Mouse (Mus musculus) heart, adult 8-10 months (tissue): ENCODE measurements around the gene Atp5d. TPM values are rescaled to one million over a fixed set of nuclear protein-coding genes. Genes with fewer than 3 reads are reported as not detected.

ENCODE experiments used
- DNase-seq: peaks from one replicate; pipeline ENCODE4 v3.0.0; 2022; ENCODE audit warnings: low spot score
- total RNA-seq, 4 experiments: library from RNA; stranded (reverse); gene quantifications; 2 replicates each; pipeline ENCODE4 v1.2.4; 2022

Gene Atp5d
- total RNA-seq, 4 experiments from 2014 or later: 1,050 to 1,135 (median 1,101) TPM

DNA sequence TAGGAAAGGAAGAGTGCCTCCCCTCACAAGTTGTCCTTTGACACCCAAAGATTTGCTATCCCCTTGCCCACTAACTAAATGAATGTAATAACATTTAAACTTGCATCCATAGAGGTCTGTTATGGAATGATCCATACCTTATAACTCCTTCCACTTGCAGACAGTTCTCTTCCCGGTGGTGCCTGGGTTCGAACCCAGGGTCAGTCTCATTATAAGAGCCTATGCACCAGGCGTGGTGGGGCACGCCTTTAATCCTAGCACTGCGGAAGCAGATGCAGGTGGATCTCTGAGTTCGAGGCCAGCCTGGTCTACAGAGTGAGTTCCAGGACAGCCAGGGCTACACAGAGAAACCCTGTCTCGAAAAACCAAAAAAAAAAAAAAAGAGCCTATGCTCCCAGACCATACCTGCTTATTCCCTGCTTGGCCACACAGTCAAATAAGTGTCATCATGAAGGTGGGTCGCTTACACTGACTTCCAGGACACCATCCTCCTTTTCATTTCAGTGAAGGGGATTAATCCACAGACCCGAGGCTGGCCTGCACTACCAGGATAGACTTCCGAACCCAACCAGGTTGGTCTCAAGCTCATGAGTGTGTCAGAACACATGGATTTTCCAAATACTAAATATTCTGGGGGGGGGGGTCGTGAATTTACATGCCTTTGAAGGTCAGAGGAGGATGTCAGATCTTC is 1.7 kb downstream of the Atp5d start:
- no peak for DNase-seq

DNA sequence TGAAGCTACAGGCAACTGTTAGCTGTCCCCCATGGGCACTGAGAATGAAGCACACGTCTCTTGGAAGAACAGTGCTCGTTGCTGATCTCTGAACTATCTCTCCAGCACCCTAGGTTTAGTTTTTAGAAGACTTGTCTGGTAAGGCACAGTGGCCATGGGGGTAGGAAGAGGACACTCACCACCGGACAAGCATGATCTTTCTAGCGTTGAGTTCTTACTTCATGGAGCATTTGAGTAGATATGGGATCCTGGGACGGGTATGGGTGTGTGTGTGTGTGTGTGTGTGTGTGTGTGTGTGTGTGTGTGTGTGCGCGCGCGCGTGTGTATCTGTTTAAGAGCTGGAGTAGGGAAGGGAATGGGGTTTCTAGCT is 2.2 kb downstream of the Atp5d start, which contains the start of gene Cbarp:
Gene Cbarp, minus strand, starts transcription at position 170 of the 370 bp plus-strand sequence.
- DNase-seq: no peak

- DNase-seq: peak; percentile 94
Measured at GRCm38 (mm10) chr10:80141243-80141642, 2.8 kb downstream of the Atp5d start.

- DNase-seq: peak; percentile 97
Measured at GRCm38 (mm10) chr10:80141786-80142529, 3.5 kb downstream of the Atp5d start.

- no peak for DNase-seq
Measured at GRCm38 (mm10) chr10:80142530-80142925, 4.1 kb downstream of the Atp5d start.

- no peak for DNase-seq
Measured at GRCm38 (mm10) chr10:80143664-80144063, 5.2 kb downstream of the Atp5d start.

DNA sequence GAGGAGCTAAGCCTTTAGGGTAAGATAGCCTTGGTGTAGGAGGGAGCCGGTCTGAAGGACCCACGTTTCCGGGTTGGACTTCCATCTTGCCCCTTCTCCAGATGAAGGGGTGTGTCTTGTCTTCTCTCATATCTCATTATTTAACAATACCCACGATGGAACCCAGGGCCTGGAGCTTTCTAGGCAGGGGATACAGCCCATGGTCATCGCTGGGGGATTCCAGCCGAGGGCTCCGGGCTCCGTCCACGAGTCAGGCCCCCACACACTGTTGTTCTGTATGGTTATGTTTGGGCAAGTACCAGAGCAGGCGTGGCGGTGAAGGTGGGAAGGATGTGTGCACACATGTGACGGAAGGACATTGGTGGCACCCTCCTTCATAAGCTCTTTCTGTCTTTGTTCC is 5.7 kb downstream of the Atp5d start:
- DNase-seq: no peak

DNA sequence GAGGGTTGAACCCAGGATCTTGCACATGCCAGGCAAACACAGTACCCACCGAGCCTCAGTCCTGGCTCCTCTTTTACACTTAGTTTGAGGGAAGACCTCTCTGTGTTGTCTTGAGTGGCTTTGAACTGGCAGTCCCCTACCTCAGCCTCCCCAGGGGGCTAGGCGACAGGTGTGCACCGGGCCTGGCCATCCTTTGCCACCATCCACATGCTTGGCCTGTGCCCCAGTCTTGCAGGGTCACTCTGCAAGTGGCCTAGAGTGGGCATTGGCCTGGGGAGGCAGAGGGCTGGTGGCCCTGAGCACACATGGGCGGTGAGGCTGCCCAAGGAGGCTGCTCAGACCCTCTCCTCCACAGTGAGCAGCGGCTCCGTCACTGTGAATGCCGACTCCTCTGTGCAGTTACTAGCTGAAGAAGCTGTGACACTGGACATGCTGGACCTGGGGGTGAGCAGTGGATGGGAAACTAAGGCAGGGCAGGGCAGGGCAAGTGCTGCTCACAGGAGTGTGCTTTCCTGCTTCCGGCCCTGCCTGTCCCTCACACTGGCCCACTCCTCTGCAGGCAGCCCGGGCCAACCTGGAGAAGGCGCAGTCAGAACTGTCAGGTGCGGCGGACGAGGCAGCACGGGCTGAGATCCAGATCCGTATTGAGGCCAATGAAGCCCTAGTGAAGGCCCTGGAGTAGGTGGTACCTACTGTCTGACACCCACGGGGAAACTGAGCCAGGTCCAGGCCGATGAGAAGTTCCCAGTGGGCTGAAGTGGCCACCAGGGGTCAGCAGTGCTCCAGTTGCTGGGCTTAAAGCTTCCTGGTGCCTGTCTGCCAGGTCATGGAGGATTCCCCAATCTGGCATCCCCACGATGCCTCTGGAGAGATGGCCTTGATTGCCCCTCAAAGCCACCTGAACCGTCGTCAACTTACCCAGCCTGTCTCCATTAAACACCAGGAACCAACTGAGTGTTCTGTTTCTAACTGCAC is 6.7 kb downstream of the Atp5d start:
- no peak for DNase-seq

GRCm38 (mm10) chr10:80145896-80146295 is 7.5 kb downstream of the Atp5d start:
- DNase-seq: no peak

- DNase-seq: no peak
Measured at GRCm38 (mm10) chr10:80146568-80147011, 8.2 kb downstream of the Atp5d start.

DNA sequence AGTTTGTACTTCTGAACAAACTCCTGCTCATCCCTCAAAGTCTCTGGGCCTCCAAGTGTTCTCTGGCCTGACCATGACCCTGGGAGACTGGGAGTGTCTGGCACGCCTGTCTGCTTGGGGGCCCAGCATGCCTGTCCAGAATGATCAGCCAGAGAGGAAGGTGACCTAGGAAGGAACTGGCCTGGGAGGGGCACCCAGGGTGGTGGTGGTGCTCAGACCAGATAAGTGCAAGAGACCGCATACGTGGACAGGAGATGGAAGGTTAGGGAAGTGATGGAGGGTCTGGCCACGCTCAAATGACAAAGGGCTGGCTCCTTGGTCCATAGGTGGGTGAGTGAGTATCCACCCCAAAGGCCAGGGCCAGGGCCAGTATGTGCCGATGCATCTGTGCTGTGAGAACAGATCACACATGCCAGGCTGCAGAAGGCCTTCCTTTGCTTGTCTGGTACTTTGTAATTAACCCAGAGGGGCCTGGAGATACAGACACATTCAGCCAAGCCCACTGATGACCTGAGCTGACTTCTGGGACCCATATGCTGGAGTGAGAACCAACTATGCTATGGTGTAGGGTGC is 8.8 kb downstream of the Atp5d start:
- no peak for DNase-seq

DNA sequence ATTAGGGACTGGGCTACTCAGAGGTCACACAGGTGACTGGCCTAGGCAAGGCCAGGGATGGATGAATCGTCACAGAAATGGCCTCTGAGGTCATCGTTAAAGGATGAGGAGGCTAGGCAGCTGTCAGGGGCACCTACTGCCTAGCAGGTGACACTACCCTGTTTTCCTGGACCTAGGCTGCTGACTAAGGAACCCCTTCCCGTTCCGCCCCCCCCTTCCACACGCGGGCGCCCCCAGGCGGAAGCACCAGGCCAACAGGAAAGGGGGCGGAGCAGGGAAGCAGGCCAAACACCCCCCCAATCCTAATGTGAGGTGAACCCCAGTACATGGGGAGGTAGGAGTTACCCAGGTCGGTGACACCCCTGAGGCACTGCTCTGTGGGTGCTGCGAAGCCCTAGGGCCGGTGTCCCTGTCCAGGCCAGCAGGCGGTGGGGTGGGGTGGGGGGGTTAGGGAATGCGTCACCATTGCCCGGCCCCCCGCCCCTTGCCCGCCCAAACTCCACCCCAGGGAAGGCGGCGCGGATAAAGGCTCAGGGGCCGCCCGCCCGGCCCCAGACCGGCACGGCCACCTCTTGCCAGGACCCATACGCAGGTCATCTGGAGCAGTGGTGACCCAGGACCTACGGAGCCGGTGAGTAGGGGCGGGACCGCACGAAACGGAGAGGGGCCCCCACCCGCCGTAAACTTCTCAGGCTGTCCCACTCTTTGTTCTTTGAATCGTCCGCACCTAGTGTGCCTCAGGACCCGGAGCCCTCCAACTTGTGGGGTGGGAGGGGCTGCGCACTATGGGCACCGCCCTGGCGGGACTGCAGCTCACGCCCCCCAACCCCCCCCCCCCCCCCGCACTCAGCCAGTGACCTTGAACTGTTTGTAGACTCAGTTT is 9.5 kb downstream of the Atp5d start, which contains the start of gene Midn:
Gene Midn, plus strand, starts transcription at position 554 of the 883 bp plus-strand sequence.
- peak; percentile 88 for DNase-seq

GRCm38 (mm10) chr10:80148610-80149290 is 10.3 kb downstream of the Atp5d start:
- DNase-seq: peak; percentile 94

DNA sequence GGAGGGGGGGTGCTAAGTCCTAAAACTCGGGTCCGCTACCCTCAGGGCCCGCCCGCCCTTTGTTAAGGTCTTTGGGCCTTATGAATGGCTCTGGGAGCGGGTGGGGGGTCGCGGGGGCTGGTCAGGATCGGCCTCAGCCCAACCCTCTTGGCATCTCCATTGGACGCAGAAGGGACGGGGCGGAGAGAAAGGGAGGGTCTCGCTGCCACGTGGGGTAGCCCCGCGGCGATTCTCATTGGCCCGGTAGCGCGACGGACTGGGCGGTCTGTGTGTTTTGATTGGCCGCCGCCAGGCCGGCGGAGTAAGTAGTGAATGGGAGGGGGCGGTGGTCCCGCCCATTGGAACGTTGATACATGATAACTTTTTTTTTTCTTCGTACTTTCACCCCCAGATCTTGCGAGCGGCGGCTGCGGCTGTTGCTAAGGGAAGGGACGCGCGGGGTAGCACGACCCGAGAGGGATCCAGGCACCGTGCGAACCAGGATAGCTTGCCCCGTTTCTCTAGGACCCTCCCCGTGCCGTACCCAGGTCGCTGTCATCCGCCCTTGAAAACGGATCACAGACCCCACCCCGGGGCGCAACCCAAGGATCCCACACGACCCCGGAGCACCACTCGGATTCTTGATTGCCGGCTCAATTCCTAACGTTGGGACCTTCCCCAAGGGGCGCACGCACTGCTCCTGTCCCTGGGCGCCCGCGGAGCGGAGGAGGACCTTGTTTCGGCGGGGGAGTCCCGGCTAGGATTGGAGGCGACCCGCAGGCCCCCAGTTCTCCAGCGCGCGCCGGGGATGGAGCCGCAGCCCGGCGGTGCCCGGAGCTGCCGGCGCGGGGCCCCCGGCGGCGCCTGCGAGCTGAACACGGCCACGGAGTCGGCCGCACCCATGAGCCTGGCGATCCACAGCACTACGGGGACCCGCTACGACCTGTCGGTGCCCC is 11.1 kb downstream of the Atp5d start:
- peak; percentile 97 for DNase-seq

DNA sequence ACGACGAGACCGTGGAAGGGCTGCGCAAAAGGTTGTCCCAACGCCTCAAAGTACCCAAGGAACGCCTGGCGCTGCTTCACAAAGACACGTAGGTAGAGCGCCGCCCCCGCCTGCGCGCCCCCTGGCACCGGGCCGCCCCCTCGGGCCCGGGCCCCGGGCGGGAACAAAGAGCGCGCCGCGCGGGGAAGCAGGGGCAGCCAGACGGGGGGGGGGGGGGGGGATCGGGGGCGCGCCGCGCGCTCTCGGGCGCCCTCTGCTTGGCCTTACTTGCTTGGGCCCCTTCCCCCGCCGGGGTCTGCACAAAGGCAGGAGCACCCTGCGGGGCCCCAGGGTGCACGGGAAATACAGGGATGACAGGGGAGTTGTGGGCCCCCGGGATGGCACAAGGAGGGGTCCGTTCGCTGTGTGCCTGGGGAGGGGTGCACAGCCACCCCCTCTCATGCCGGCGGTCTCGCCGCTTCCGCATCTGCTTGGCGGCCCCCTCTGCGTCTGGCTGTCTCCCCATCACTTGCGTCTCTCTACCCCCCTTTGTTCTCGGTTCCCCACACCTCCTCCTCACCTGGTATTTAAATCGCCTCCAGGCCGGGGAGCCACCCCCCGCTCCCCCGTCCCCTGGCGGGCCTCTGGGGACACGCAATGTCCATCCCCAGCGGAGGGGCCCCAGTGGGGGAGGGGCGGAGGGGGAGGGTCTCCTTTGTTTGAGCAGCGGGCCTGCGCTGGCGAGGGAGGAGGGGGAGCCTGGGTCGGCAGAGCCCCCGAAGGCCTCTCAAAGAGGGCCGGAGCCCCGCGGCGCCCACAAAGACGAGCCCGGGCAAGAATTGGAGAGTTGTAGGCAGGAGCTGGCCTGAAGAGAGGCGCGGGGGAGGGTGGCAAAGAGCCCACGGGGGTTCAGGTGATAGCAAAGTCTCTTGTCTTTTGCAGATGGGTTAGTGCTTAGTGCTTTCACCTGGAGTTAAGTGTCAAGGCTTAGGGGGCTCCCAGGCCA is 12.1 kb downstream of the Atp5d start:
- no peak for DNase-seq

- DNase-seq: no peak
Measured at GRCm38 (mm10) chr10:80151211-80152034, 13.0 kb downstream of the Atp5d start.
